Mouse (Mus musculus) spleen, adult 2 months (tissue): ENCODE measurements around the gene Crim1. TPM values are rescaled to one million over a fixed set of nuclear protein-coding genes. Genes with fewer than 3 reads are reported as not detected.
"Not testable (repeated sequence)": the region's sequence is repeated elsewhere in the genome, so short reads cannot be mapped to it uniquely, and the experiment has no call there.

ENCODE experiments used
- DNase-seq, 2 experiments: peaks; one replicate each; pipeline versions ENCODE4 v3.0.0 to v3.0.0-alpha.2; 2012 to 2021; ENCODE audit warnings: low spot score in 2 of 2, low read depth in 1 of 2
- H3K27ac ChIP-seq: fragments of 200-500 bp; 2 replicates; pipeline ENCODE4 v1.5.1; 2012; ENCODE audit warnings: low read length, inconsistent platforms; ENCODE audit not compliant: insufficient read depth
- H3K27me3 ChIP-seq: fragments of 200-500 bp; 2 replicates; pipeline ENCODE4 v1.6.1; 2012; ENCODE audit warnings: mild to moderate bottlenecking, moderate library complexity, low read length, inconsistent platforms; ENCODE audit not compliant: control insufficient read depth, insufficient read depth
- H3K36me3 ChIP-seq: fragments of 200-500 bp; 2 replicates; pipeline ENCODE4 v1.6.1; 2012; ENCODE audit warnings: mild to moderate bottlenecking, low read length, inconsistent platforms; ENCODE audit not compliant: control insufficient read depth, insufficient read depth
- H3K4me1 ChIP-seq: fragments of 200-500 bp; 2 replicates; pipeline ENCODE4 v1.6.1; 2011; ENCODE audit warnings: inconsistent platforms; ENCODE audit not compliant: control insufficient read depth, insufficient read depth, insufficient read length
- H3K4me3 ChIP-seq: fragments of 200-500 bp; 2 replicates; pipeline ENCODE4 v1.5.1; 2011; ENCODE audit warnings: mild to moderate bottlenecking, inconsistent platforms; ENCODE audit not compliant: insufficient read depth, insufficient read length; ENCODE audit errors: extremely low read depth
- CTCF ChIP-seq: fragments of 200-500 bp; IDR thresholded peaks from 2 replicates; pipeline ENCODE4 v1.5.1; 2011; ENCODE audit warnings: mild to moderate bottlenecking, inconsistent platforms; ENCODE audit not compliant: insufficient read depth, insufficient read length, insufficient replicate concordance; ENCODE audit errors: extremely low read depth
- POLR2A ChIP-seq: fragments of 200-500 bp; IDR thresholded peaks from 2 replicates; pipeline ENCODE4 v1.6.1; 2011; ENCODE audit warnings: low read depth, low read length, inconsistent platforms
- WGBS: fragments of 180-500 bp; shearing (Covaris S2); methylation state at CpG from one replicate; pipeline ENCODE4 v1.1.7; 2018; 5-methylcytosine and 5-hydroxymethylcytosine counted together
- polyA plus RNA-seq: library from polyadenylated mRNA; depleted of rRNA; stranded (reverse); fragments of >200 nt; gene quantifications from 2 replicates; pipeline ENCODE4 v1.2.3, GENCODE M21; 2012

Crim1 gene
- polyA plus RNA-seq, 1 experiment: 20.5 TPM

- H3K27ac ChIP-seq: peak overlapping the region; percentile 22; the same call in 1 of the 2 replicates
- TF ChIP-seq CTCF: no peak
- no peak for TF ChIP-seq POLR2A
Observed at GRCm38 (mm10) chr17:78248197-78248596, 48.1 kb downstream of the Crim1 start.

GRCm38 (mm10) chr17:78248943-78249342 is 48.9 kb downstream of the Crim1 start:
- WGBS: 59% methylated on average over 3 of the region's 3 CpGs
- Histone ChIP-seq H3K27me3 (no peaks in the 10 kb centered on the region; the same call in 1 of the 2 replicates), H3K36me3 (no peaks in the 10 kb centered on the region), H3K27ac (no peak overlapping the region), H3K4me1 (peaks cover 24% of the 10 kb centered on the region), H3K4me3 (no peak overlapping the region)
- no peak for DNase-seq
- TF ChIP-seq CTCF (no peak), POLR2A (no peak)

More at GRCm38 (mm10) chr17:78248197-78248596, 48.1 kb downstream of the Crim1 start:
- peaks cover 24% of the 10 kb centered on the region for H3K4me1 ChIP-seq
- no peaks in the 10 kb centered on the region for H3K36me3 ChIP-seq
- no peaks in the 10 kb centered on the region; the same call in 1 of the 2 replicates for H3K27me3 ChIP-seq
- no peak for DNase-seq
- no peak overlapping the region for H3K4me3 ChIP-seq
- WGBS: 22% methylated on average over 5 of the region's 5 CpGs

GRCm38 (mm10) chr17:78250149-78250938 is 50.3 kb downstream of the Crim1 start:
- H3K4me1 ChIP-seq: peaks cover 24% of the 10 kb centered on the region
- no peak for DNase-seq
- no peak overlapping the region for H3K4me3 ChIP-seq
- 87% methylated on average over 14 of the region's 14 CpGs for WGBS
- no peaks in the 10 kb centered on the region; the same call in 1 of the 2 replicates for H3K27me3 ChIP-seq
- no peak overlapping the region for H3K27ac ChIP-seq
- TF ChIP-seq CTCF (no peak), POLR2A (no peak)
- no peaks in the 10 kb centered on the region for H3K36me3 ChIP-seq

DNA sequence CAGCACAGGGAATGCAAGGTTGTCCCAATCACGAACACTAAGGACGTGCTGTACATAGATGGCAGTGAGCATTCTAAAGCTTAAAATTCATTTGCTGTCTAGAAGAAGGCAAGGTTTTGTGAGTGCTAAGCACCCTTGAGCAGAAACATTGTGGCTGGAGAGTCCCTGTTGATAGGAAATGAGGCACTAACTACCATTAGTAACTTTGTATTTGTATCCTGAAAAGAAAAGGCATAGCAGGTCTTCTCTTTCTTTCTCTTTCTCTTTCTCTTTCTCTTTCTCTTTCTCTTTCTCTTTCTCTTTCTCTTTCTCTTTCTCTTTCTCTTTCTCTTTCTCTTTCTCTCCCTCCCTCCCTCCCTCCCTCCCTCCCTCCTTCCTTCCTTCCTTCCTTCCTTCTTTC is 53.5 kb downstream of the Crim1 start:
- H3K27me3 ChIP-seq, H3K36me3 ChIP-seq, H3K4me1 ChIP-seq, H3K27ac ChIP-seq, H3K4me3 ChIP-seq, DNase-seq: not testable (repeated sequence)
- 96% methylated on average over 2 of the region's 2 CpGs for WGBS

GRCm38 (mm10) chr17:78254256-78254655 is 54.2 kb downstream of the Crim1 start:
- no peak overlapping the region for H3K27ac ChIP-seq
- H3K36me3 ChIP-seq: no peaks in the 10 kb centered on the region
- no peak for DNase-seq
- 79% methylated on average over 8 of the region's 8 CpGs for WGBS
- no peak overlapping the region for H3K4me3 ChIP-seq
- peaks cover 2% of the 10 kb centered on the region for H3K4me1 ChIP-seq
- no peaks in the 10 kb centered on the region; the same call in 1 of the 2 replicates for H3K27me3 ChIP-seq
- no peak for TF ChIP-seq CTCF

- Histone ChIP-seq H3K36me3 (no peaks in the 10 kb centered on the region), H3K4me1 (no peaks in the 10 kb centered on the region), H3K27ac (no peak overlapping the region), H3K4me3 (no peak overlapping the region), H3K27me3 (no peaks in the 10 kb centered on the region; the same call in 1 of the 2 replicates)
- WGBS: 94% methylated on average over 9 of the region's 9 CpGs
- DNase-seq: no peak
- no peak for TF ChIP-seq CTCF
- no peak for TF ChIP-seq POLR2A
Observed at GRCm38 (mm10) chr17:78255711-78256110, 55.7 kb downstream of the Crim1 start.

GRCm38 (mm10) chr17:78256534-78256933 is 56.5 kb downstream of the Crim1 start:
- Histone ChIP-seq H3K36me3 (no peaks in the 10 kb centered on the region), H3K27me3 (no peaks in the 10 kb centered on the region; the same call in 1 of the 2 replicates), H3K4me1 (no peaks in the 10 kb centered on the region), H3K4me3 (no peak overlapping the region), H3K27ac (no peak overlapping the region)
- TF ChIP-seq POLR2A (no peak), CTCF (no peak)
- no peak for DNase-seq
- WGBS: 90% methylated on average over 8 of the region's 8 CpGs
